Mouse (Mus musculus) adrenal gland (tissue): Measurements from ENCODE around the gene Zfyve16.

ENCODE experiments used
- intact Hi-C: fragments of 180-260 bp; cut with DNase I; formaldehyde crosslinking; loops from one replicate; pipeline ENCODE4 v1.15.1; 2025
- long read RNA-seq, 2 experiments: library from polyadenylated mRNA; unstranded; transcript quantifications; one replicate each; pipeline ENCODE4 v2.0.0; 2020; ENCODE audit warnings: borderline replicate concordance in 1 of 2; ENCODE audit not compliant: insufficient replicate concordance in 1 of 2

Zfyve16 gene
- long read RNA-seq, experiment 1, partial matches to known transcripts, result 8 of 8 reads
- long read RNA-seq, experiment 1, other reads (novel, unspliced or antisense), result 0 of 8 reads
- long read RNA-seq, experiment 2, partial matches to known transcripts, result 17 of 17 reads
- long read RNA-seq, experiment 2, other reads (novel, unspliced or antisense), result 0 of 17 reads

DNA sequence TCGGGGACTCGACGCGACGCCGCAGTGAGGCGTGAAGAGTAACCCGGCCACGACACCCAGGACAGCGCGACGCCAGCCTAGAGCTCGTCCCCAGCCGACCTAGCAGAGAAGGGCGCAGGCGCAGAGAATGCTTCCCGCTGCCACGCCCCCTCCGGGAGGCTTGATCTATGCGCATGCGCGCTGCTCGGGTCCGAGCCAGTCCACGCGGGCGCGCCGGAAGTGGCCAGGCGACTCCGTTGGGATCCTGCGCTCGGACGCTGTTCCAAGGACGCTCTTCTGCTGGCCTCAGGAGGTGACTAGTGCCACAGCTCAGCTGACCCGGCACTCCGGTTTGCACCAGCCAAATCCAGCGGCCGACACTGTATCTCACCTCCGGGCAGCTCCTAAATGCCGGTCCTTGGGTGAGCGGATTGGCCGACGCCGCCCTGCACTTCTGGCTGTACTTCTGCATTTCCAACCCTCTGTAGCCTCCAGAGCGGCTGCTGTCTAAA, at the start of gene Zfyve16:
Gene Zfyve16, minus strand, starts transcription at position 148 of the 491 bp plus-strand sequence.
- intact Hi-C loops, result no loop called here

DNA sequence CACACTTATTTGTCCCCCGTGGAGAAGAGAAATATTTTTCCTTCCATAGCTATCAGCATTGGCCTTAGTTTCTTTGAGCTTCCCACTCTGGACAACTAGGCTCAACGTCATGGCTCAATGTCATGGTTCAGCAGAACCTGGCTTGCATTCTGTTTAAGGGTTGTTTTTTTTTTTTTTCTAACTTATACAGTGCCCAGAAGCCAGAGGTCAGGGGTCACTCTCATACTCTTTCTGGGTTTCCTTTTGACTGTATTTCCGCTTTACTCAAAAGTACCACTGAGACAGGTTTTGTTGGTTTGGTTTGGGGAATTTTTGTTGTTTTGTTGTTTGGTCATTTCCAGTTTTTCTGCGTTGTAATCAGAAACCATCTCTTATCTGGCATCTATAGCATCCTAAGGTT, 47.5 kb upstream of the Zfyve16 start:
- intact Hi-C loops, result no loop called here

DNA sequence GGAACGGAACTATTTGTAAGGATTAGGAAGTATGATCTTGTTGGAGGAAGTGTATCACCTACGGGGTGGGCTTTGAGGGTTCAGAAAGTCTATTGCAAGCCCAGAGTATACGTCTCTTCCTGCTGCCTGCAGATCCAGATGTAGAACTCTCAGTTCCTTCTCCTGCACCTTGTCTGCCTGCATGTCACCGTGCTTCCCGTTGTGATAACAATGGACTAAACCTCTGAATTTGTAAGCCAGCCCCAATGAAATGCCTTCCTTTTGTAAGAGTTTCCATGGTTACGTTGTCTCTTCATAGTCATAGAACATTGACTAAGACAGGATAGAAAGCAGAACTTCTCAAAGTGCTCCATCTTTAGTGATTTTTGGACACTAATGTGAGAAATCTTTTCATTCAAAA, 46.0 kb upstream of the Zfyve16 start:
- intact Hi-C loops, result no loop called here

DNA sequence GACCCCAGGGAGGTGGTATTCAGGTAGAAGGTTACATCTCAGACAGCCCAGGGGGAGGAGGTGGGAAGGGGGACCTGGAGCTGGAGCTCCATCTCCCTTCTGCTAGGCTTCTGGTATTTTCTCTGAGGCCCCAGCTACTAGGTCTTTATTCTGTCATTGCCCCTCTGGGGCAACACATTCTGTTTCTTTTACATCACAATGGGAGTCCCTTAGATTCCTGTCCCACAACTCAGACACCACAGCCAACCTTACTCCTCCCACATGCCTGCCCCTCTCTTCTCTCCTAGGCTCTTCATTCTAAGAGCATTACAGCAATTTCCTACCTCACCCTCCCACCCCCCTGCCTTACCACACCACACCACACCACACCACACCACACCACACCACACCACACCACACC, 45.4 kb upstream of the Zfyve16 start, which contains the start of gene Spz1:
Gene Spz1, minus strand, starts transcription at position 101 of the 400 bp plus-strand sequence.
- intact Hi-C loops, result no loop called here

DNA sequence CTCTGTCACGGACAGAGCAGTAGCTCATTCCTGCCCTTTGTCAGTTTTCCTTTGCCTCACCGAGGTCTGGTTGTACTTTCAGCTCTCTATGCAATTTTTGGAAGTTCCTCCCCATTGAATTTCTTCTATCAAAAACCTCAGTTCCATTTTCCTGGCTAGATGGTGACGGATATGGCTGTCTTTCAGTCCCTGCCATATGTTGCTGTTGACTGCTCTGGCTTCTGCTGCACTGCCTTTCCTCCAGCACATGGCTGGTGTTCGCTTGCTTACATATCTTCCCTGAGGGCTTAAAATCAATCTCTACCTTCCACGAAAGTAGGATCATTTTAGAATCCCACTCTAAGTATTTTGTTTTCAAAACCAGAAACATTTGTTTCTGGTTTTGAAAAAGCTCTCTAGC, 28.8 kb upstream of the Zfyve16 start:
- intact Hi-C loops, result no loop called here

DNA sequence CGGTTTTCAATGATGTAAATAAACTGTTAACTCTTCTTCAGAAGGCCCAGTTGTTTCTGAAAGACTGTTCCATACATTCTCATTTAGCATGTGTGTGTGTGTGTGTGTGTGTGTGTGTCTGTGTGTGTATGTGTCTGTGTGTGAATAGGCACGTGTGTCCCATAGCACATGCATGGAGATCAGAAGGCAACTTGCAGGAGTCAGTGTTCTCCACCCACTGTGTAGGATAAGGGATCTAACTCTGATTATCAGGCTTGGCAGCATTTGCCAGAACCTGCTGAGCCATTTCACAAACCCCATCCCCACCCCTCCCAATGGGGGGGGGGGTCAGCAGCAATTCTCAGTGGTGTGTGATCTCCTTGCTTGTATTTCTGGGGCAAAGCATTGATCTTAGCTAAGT, 26.6 kb upstream of the Zfyve16 start:
- intact Hi-C loops, result no loop called here

DNA sequence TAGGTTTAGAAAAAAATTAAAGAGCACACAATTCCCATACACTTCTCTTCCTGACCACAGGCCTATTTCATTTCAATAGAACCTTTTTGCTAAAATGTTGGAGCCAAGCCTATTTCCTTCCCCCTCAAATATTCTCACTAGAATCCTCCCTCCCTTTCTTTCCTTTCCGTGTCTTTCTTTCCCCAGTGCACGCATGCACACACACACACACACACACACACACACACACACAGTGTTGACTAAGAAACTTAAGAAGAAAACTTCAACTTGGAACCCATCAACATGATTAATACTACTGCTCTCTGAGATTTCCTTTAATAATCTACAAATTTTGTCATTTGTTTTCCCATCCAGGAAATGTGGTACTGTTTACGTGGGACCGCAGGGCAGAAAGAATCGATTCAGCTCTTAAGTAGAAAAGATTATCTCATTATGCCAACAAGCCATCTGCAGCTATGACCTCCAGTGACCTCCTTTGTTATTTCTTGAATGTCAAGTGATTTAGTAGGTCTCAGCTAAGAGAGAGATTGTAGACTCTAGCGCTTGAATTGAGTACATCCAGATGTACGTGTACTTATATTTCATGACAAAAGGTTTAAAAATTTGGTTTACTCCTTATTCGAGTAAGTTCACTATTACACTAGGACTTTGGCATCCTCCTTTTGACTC, 25.9 kb upstream of the Zfyve16 start:
- intact Hi-C loops, result no loop called here

DNA sequence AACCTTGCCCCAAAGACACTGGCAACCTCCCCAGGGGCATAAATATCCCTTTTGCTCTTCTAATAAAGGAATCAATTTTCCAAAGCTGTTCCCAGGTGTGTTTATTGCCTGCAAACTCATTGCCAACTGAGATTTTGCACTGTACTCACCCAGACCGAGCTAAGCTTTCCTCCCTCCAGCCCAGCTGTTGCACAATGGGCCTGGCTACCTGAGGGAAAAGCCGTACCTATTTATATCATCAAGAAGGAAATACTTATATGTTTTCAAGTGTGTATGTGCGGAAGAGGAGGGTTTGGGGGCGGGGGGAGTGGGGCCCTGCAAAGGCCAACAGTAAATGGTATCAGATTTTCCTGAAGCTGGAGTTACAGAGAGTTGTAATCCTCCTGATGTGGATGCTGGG, 16.4 kb upstream of the Zfyve16 start:
- intact Hi-C loops, result no loop called here

DNA sequence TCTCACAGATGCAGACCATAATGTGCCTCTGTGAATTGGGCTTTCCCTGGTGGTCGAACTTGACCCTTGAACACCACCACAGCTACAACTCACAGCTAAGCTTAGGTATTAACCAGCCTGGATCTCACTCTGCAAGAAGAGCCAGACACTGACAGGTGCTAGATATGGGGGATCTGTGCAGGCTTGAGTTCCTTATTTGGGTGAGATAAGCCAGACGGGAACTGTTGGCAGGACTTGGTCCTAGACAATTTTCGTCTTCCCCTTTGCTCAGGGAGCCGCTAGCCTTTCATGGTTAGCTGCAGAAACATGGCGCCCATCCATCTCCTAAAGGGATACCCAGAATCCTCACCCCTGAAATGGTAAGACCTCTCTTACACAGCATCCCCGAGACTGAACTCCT, 10.3 kb upstream of the Zfyve16 start:
- intact Hi-C loops, result no loop called here

DNA sequence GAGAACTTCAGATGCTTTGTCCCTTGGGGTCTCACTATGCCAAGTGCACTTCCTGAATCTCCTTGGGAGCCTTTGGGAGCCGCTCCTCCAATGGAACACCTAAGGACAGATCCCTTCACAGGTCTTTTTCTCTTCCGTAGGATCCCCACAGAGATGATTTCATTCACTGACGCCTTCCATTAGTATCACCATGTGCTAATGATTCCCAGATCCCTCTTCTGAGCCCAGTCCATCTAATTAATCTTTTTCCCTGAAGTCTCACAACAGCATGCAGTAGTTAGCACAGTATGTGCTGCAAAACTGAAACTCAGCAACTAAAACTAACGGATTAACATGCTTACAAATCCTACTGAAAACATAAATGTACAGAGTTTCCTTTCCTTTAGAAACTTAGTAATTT, 8.5 kb upstream of the Zfyve16 start:
- intact Hi-C loops, result no loop called here

DNA sequence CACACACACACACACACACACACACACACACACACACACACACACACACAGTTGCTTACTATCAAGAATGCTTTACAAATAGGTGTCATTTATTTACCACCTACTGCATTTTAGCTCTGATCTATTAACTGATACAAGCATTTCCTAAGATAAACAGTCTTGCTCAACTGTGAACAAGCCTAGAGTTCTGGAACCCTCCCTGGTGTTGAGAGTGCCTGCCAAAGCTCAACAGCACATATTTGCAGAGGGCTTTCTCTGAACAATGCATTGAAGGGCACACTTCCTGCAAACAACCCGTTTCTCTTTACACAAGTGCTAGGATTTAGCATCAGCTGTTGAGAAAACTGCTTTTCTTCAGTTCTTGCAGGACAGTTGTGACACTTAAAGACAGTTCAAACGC, 3.1 kb upstream of the Zfyve16 start:
- intact Hi-C loops, result no loop called here

DNA sequence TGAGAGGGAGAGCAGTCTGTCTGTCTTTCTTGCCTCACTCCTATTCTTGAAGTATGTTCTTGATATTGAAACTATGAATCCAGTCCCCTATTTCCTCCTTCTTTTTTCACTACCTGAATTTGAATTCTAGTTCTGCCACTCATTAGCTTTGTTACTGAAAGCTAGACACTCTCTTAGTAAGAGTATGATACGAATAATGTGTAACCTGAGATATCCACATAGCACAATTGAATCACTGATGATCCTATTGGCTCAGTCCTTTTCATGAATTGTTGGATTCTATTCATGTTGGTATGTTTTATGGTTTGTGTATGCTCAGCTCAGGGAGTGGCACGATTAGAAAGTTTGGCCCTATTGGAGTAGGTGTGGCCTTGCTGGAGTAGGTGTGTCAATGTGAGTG, 1.5 kb upstream of the Zfyve16 start:
- intact Hi-C loops, result no loop called here

DNA sequence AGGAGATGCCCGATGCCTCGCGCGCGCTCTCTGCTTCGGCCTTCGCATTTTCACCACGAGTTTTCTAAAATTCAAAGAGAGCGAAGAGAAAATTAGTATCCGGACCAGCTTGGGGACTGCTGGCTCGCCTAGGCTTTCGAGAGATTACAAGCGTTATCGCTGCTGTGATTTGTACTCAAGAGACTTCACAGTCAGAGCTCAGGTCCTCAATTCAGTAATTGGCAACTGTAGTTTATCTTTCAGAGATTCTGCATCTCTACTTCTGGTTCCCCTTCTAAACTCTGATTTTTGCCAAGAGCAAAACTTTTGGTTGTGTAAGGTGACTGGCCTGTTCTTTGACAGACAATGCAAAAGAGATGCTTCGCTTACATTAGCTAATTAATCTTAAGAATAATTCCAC, 569 bp upstream of the Zfyve16 start:
- intact Hi-C loops, result no loop called here

DNA sequence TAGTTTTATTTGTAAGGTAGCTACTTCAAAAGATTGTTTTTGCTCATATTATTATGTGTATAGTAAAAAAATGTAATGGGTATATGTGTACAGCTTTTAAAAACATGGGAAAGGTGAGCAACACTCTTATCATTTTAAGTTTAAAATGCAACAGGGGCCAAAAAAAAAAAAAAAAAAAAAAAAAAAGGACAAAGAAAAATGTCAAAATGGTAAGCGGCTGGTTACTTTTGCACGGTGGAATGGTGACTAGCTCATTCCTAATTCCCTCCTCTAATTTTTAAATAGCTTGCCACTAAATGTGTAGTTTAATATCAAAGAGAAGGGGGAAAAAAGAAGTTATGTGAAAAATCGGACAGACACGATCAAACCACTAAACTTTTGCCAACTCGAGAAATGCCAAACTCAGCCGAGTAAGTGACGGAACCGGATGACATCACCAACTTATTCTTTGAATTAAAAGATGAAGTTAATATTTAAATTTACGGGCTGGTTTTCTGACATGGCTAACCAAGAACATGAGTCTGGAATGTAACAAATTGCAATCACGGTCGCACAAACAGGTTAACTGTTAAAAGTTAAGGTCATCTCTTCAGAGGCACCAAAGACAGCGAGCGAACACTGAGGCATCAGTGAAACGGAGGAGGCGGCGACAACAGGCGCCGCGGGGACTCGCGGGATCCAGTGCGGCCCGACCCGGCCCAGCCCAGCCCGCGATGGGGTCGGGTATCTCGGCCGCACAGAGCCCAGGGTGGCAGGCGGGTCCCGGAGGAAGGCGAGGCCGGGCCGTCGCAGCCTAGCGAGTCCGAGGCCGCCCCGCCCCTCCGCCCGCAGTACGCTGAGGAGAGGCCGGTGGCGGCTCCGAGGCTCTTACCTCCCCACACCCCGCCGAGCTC, 594 bp downstream of the Zfyve16 start:
- intact Hi-C loops, result no loop called here

DNA sequence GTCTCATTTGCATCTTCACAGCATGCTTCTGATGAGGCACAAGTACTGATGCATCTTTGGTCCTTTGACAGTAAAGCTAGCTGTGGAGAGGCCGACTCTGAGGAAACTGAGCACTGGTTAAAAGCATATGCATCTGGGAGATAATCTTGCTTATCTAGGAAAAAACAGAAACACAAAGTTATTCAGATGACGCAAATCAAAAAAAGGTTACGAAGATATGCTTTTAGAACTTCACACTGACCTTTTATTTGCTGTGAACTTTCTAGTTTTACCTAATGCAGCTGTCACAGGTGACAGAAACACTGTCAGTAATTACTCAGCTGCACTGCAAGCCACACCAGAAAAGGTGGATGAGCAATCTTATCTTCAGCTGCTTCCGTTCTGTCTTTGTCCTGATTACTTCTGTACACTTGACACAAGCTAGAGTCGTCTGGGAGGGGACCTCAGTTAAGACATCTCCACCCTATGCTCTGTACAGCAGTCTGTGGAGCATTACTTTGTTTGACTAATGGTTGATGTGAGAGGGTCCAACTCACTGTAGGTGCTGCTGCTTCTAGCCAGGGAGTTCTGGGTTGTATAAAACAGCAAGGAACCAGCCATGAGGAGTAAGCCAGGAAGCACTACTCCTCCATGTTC, 7.4 kb downstream of the Zfyve16 start:
- intact Hi-C loops, result no loop called here

DNA sequence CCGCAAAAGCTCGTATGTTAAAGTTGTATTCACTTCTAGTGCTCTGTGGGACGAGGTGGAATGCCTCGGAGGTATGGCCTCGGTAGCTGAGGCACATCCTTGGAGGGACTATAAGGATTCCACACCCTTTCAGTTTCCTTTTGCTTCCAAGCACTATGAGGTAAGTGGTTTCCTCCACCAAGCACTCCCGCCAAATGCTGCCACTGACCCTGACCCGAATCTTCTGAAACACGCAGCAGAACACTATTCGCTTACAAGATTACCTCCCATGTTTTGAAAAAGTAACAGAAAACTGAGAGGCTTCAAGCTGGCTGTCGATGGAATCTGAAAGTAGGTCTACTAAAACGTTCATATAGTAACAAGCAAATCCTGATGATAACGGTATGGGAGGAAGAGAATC, 25.8 kb downstream of the Zfyve16 start:
- intact Hi-C loops, result no loop called here

DNA sequence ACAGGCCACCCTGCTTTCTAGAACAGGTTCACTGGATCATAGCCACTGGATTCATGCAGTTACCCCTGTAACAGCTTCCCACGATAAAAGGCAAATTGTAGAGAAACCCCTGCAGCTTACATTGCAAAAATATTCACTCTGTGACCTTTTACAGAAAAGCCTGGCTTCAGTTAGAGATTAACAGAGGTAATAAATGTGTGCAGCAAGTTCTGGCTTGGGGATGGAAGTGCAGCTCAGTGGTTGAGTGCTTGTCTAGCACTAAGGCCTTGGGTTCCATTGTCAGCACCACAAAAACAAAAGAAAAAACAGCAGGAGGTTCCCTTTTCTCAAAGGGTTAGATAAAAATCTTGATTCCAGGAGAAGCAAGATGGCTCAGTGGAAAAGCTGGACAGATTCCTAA, 38.7 kb downstream of the Zfyve16 start:
- intact Hi-C loops, result no loop called here

DNA sequence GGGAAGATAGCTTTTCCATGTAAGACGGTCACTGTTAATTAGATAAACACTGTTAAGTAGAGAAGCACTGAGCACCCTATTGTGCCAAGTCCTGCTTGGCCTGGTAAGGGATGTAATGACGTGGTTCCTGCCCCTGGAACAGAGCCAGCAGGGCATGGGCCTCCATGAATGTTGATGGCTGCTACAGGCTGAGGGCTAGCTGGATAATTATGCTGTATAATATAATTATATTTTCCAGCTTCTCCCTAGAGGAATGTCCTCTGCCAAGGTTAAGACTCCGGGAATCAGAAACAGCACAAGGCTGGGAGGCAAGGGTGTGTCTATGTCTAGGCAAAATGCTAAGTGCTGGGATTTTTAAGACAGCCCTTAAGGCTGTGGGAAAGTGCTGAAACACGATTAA, 39.9 kb downstream of the Zfyve16 start:
- intact Hi-C loops, result no loop called here

DNA sequence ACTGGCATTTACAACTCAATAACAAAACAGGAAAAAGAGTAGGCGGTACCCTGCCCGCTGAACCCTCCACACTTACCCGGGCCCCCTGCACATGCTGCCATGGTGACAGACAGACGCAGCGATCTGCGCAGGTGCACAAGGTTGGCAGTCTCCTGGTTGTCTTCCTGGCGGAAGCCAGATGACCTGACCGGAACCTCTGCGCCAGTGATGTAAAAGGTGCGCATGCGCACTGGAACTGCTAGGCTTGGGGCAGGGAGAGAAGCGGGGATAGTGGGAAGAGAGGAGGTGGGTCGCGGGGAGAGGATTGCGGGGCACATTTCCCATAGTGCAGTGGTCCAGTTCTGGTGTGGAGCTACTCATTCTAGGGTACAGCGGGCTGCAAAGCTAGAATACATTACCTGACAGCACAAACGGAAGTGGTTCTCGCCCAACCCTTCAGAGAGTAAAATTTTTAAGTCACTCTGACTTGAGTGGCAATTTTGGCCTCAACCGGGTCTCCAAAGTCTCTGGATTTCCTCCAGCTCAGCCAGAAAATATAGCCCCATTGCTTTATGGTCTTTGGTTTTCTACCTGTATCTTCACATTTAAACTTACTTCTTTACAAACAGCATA, 46.7 kb downstream of the Zfyve16 start, which contains the start of gene Fam151b:
Gene Fam151b, minus strand, starts transcription at position 164 of the 612 bp plus-strand sequence.
- intact Hi-C loops, result loop anchor here (2.0 kb wide), 1 partner anchor 127 kb away; no protein-coding TSS in a partner anchor

DNA sequence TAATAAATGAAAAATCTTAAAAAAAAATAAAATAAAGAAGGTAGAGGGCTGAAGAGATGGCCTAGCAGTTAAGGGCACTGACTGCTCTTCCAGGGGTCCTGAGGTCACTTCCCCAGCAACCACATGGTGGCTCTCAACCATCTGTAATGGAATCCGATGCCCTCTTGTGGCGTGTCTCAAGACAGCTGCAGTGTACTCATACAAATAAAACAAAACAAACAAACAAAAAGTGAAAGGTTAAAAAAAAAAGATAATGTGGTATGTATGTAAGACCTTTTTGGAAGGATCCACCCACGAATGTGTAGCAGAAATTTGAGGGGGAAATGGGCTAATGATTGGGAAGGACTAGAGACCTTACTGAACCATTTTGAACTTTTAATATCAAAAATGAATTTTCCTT, 47.3 kb downstream of the Zfyve16 start:
- intact Hi-C loops, result loop anchor here (2.0 kb wide), 1 partner anchor 127 kb away; no protein-coding TSS in a partner anchor

DNA sequence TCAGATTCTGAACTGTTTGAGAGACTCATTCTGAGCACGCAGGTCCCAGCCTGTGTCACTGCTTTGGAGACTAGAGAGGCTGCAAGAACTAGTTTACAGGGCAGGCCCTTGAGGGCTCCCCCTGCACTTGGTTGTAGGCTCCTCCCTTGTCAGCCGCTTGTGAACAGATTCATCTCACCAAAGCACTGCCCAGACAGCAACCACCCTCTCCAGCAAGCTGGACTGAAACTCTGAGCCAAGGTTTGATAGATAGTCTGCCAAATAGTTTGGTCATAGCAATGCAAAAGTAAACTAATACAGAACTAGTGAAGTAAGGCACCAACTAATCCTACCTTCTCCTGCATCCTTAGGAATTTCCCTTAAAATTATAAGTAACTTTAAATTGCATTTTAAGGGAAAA, 60.5 kb downstream of the Zfyve16 start:
- intact Hi-C loops, result loop anchor here (10.0 kb wide), 1 partner anchor 555 kb away; no protein-coding TSS in a partner anchor
